Mouse (Mus musculus): ENCODE results near the gene Psg16.

Gene Psg16

DNA sequence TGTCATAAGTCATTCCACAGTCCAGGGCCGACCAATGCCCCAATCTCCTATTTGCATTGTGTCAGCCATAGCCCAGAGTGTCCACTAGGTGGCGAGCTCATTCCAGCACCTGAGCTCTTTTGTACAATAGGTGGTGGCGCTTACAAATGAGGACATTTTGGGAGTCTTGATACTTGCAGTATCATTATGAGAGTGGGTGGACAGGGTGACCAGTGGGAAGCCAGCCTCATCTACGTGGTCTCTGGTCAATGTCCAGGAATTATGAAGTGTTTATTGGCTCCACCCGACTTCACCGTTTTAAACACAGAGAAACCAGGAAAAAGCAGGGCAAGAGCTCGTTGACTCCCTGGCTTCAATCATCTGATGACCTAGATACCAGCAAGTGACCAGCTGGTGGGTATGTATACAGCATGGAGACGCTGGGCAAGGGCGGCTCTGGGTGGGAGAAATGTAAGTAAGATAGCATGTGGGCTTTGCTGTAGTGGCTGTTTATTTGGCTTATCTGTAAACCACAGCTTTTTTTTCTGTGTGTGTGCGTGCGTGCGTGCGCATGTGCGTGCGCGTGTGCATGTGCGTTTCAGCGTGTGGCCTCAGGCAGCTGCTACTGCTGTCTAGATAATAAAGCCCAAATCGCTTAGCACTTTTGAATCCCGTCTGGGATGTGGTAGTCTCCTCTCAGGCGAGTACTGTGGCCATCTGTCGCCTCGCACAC, at the start of gene Psg16:
Psg16 (plus strand) TSS at position 137 of the 712 bp plus-strand sequence.
- DNase-seq: peak; percentile 40 to 57

DNA sequence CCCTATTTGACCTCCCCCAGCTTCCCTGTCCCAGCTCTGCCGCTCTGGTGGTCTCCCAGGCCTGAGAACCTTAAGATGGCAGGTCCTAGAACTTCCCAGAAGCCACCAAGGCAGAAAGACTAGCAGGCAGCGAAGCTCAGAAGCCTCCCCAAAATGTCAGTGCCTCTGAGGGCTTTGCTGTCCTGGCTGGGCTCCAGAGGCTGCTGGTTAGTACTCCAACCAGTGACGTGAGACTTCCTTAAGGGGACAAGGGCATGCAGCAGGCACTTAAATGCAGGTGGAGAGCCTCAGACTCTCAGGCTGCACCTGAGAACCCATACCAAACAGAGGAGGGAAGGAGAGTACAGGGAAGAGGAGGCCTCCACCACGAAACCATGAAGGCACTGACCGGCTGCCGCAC, 49.7 kb upstream of the Psg16 start:
- peak; percentile 68 to 74 for DNase-seq

DNA sequence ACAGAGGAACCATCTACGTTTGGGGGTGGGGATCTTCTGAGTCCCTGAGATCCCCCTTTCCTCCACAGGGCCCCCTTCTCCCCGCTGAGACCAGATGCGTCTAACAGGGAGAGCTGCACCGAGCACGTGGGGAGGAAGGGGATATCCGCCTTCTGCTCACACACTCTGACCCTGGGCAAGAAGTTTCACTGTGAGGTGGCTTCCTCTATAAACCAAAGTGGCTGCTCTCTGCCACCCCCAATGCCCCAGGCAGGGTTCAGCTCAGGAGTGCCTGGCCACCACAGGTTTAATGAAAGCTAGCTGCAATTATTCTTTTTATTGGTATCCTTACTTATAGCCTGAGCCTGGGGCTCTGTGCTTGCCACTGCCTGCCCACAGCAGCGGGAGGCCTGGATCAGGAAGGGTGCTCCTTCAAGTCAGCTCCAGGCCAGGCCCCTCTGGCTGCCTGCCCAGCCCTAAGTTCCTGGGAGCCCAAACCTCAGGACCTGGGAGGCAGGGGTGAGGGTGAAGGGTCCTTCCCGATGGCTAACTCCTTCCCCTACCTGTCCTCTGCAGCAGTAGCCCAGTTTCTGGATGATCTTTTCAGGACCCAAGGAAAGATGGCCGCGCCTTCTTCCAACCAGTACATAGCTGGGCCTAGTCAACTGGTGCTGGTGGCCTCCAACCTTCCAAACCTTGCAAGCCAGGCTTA, 48.9 kb upstream of the Psg16 start:
- DNase-seq: peak; percentile 45 to 70

DNA sequence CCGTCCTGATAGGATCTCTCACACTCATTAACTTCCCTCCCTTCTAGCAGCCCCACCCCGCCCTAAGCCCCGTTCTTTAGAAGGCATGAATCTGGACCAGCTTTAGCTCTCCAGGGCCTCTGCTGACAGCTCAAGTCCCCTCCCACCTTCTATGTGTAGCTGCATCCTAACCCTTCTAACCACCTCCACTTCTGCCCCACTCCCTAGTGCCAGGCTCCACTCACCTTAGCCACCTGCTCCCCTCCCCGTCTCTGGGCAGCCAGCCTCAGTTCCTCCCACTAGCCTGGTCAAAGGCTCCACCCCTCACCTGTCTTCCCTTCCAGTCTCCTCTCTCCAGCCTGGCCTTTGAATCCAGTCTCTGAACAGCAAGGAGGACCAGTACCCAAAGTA, 48.3 kb upstream of the Psg16 start:
- no peak for DNase-seq

DNA sequence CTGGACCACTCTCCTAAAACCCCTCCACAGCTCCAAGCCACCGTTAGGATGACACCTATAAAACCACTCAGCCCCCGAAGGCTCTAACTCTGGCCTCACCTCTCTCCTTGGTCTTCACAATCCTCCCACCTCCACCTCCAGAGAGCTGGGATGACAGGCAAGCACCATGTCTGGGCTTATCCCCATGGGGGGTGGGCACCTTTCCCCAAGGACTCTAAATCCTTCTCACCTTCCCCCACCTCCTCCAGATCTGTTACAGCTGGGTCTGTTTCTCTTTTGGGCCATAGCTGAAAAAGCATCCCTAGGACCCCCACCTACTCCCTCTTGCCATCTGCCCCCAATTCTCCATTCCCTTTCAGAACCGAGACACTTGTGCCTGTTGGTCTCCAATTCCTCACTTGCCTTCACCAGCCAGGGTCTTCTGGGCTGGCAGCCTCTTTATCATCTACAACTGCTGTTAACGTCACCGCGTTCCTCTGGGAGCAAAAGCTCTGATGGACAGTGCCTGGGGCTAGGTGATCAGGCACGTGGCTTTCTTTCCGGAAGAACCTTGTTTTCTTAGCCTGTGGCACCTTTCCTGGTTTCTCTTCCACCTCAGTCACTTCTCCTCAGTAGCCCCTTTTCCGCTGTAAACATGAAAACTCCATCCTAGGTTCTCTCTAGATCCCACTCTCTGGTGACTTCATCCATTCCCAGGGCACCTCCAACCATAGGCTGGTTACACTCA, 47.8 kb upstream of the Psg16 start:
- no peak for DNase-seq

DNA sequence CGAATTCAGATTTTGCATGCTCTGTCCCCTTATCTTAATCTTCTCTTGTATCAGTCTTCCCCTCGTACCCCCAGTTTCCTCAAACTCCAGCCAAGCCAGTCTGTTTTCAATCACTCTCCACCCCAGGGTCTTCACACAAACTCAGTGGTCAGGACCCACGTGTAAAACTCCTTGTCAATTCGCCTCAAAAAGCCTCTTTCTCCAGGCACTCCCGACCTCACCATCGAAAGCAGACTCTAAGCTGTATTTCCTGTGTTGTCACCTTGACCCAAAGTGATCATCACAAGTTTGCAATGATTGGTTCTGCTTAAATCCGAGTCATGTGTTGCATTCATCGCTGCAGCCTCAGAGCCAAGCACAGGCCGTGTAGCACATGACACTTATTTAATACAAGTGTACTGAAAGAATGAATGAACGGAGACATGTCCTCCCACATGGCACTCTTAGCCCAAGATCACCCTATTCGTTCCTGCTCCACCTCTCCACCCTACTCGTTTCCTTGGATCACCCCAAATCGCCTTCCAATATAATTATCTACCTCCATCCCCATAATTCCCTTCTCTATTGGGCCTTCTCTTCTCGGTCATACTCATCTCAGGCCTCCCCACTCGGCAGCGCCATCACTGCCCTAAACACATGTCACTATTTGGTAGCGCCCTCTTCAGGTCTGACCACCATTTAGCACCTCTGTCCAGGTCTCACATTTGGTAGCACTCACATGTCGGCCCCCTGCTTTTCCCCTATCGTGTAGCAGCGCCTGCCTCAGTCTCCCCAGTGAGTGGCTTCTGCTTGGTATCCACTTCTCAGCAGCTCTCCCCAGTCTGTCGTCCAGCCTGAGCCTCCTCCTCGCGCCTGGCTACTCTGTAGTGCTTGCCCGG, 46.9 kb upstream of the Psg16 start:
- no peak for DNase-seq

DNA sequence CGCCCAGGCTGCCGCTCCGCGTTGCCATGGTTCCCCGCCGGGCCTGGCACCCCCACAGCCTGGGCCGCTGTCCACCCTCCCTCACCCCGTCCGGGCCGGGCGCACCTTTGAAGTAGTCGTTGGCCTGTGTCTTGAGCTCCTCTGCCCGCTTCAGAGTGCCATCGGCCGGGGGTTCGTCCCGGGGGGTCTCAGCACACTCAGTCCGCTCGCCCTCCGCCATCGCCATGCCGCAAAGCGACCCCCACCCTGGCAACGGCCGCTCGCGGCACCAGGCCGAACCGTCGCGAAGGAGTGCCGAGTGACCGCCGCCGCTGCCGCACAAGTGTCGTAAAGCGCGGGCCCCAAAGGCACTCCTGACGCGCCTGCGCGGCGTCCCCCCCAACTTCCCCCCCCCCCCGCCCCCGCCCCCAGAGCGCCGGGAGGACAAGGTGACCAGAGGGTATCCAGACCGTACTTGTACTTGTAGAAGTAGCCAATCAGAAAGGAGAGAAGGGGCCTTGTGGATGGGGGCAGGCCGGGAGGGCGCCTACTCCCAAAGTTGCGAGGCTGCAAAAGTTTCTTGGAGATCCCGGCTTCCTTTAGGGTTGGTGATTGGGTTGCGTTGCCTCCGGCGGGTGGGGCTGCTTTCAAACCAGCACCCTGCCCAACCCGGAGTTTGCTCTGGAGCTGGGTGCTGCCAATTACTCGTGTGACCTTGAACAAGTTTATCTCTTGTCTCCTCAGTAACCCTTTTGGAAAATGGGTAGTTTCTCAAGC, 46.1 kb upstream of the Psg16 start, which contains the start of gene Ppp5c:
Ppp5c (minus strand) TSS at position 337 of the 756 bp plus-strand sequence.
- peak; percentile 94 to 97 for DNase-seq

DNA sequence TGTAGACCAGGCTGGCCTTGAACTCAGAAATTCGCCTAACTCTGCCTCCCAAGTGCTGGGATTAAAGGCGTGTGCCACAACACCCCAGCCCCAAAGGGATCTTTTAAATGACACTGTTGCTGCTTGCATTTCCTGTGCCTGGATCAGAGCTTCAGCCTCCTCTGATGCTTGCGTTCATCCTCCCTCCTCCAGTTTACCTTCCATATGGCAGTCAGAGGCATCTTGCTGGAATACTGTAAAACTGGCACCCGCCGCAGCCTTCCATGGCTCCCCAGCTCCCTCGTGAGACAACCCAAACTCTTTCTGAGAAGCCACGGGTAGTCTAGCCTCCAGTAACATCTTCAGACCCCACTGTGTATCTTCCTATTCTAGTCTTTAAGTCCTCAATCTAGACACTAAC, 44.9 kb upstream of the Psg16 start:
- no peak for DNase-seq

DNA sequence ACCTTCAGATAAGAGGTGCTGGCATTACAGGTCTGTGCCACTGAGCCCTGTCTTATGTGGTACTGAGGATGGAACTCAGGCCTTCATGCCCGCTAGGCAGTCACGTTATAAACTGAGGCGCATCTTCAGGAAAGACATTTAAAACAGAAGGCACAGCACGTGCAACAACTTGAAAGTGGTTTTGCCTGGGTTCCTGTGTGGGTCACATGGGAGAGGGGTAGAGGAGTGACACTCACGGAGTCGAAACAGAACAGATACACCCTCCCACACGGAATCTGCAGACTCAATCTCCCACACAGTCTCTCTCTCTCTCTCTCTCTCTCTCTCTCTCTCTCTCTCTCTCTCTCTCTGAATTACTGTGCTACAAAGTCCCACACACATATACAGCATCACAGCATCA, 43.6 kb upstream of the Psg16 start:
- no peak for DNase-seq

DNA sequence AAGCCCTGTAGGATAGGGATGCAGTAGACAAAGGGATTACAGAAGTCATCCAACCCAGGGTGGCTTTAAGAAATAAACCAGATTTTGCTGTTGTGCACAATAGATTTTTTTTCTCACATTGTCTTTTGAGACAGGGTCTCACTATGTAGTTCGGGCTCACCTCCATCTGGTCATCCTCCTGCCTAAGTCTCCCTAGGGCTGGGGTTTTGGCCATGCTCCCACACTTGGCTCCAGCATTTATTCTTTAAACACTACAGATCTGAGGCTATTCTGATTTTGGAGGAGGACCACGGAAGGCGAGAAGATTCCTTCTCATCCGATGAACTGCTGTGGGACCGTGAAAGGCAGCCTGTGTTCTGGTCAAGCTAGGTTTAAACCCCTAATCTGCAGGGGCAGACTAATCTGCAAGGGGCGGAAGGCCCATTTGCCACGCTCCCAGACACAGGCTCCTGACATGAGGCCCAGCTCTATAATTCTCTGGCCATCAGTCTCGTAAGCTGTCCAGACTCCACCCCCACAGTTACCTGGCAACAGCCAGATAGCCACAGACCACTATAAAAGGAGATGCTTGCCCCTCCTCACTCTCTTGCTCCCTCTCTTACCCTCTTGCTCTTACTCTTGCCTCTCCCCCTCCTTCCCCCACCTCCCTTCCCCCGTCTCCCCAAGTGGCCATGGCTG, 35.7 kb upstream of the Psg16 start:
- DNase-seq: no peak

DNA sequence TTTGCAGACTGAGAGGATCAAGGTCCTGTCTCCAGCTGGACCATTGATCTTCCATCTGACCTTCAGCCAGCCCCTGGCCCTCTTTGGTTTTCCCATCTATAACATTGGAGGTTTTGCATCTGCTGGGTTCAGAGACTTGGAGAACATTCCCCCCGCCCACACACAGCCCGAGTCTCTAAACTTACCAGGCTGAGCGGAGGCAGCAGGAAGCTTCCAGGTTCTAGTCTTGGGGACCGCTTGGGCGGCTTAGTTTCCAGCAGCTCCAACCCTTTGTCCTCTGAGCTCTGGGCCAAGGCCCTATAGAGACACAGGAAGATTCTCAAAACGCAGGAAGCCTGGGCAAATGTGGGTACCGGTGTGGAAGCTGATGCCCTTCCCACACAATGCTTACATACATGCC, 34.5 kb upstream of the Psg16 start:
- no peak for DNase-seq

DNA sequence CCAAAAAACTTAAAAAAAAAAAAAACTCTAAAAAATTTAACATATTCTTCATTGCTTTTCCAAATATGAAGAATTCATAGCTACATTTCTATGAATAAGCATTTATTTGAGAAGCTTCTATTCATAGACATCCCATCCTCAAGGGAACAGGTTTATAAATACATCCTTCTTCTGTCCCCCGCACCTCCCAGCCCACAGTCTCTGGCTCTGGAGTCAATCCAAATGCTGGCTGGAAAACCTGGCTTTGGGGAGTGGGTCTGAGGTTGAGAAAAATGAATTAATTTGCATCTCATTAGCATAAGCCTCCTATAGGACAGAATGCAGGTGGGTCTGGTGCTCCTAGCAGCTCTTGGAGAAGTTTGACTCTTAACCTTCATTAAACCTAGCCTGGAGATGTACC, 28.1 kb upstream of the Psg16 start:
- no peak for DNase-seq

DNA sequence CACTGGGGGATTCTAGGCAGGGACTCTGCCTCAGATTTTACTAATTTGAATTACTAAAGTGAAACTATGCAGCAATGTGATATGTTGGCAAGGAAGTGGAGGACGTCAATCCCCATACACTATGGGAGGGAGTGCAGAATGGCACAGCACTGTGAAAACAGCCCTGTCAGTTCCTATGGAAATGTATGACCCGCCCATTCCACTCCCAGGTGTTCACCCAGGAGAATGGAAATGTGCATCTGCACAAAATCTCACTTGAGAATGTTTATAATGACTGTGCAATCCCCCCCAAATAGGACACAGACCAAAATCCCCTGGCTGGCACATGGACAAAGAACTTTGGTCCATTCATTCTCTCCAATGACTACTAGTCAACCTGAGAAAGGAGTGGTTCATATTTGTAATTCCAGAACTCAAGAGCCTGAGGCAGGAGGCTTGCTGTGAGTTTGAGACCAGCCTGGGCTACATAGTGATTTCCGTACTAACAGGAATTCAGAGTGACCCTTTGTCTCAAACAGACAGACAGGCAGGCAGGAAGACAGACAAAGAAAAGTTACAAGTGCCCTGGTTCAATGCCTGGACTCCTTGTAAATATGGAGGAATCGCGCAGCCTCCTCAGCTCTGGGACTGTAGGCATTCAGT, 26.7 kb upstream of the Psg16 start:
- DNase-seq: no peak

DNA sequence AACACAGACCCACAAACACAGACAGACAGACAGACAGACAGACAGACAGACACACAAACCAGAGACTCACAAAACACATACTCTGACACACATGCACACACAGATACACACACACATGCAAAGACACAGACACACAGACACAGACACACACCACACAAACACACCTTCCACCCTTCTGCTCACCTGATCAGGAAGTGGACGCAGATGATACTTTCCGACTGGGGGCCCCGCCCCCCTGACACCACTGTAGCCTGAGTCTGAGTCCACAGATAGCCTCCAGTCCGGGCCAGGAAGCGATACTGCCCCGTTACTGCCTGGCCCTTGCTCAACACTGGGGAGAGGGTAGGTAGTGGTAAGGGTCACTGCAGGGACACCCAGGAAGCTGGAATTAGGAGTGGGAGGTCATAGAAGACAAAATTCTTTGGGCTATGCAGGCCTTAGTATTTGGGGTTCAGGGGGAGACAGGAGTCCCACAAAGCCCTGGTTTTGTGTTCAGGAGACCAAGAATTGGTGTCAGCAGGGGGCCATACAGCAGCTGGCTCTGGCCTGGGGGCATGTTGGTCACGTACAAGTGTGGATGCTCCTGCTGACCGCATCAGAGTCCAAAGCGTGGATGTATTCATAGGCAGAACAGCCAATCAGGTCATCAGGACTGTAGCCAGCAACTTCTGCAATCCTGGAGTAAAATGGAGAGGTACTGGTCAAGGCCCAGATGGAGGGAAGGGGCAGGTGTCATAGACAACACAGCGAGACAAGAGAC, 25.2 kb upstream of the Psg16 start:
- DNase-seq: no peak

DNA sequence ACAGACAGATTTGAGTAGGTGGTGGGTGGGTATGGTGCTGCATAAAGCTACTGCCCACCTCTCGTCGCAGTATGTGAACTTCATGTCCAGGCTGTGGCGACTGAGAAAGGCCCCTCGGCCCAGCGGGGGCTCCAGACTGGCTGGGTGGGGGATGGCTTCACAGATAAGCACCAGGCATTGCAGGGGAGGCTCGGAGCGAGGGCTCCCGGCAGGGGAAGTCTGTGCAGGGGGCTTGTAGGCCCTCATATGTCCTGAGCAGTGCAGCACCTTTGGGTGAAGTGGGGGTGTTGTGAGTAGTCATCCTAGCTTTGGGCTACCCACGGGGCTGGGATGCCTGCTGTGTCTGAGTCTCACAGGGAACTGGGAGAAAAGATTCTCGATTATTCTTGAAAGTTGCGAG, 23.3 kb upstream of the Psg16 start:
- DNase-seq: no peak

DNA sequence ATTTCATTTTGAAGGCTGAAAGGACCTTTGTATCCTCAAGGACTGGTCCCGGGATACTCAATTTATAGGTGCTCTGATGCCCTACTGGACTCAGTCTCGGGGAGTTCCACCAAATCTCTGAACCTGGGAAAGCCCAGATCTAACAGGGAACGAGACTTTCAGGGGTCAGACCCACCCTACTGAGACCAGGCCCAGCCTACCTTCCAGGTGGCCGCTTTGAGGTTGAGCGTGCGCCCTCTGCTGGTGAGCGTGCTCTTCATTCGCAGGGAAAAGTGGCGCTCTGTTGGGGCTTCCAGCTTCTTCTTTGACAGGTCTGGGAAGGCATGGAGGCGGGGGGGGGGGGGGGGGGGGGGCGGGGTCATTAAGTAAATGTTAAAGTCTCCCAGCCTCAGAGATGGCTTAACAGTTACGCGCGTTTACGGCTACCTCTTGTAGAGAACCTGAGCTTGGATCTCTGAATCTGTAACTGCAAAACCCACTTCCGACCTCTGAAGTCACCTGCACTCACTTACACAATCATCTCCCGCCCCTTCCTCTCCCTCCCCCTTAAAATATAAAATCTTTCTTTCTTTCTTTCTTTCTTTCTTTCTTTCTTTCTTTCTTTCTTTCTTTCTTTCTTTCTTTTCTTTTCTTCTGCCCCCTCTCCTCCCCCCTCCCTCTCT, 22.8 kb upstream of the Psg16 start:
- DNase-seq: peak; percentile 76 to 79

DNA sequence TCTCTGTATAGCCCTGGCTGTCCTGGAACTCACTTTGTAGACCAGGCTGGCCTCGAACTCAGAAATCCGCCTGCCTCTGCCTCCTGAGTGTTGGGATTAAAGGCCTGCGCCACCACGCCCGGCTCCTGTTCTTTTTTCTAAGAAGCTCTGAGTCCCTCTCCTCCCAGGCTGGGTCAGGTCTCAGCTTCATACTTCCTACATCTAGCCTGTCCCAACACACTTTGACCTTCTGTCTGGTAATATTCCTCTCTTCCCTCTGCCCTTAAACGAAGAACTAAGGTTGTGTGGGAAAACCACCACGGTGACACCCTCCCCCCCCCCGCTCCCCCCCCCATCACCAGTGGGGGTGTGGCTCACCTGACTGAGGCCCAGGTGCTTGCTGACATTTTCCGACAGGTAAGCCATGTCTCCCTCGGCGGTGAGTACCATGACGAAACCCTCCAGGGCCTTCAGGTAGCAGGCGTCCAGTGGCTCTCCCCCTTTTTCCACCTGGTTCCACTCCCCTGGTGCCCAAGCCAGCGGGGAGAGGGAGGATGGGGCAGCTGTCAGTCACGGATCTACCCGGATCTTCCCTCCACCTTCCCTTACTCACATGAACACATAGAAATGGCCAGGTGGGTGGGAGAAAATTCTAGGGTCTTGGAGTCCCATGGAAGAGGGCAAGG, 19.4 kb upstream of the Psg16 start:
- no peak for DNase-seq

DNA sequence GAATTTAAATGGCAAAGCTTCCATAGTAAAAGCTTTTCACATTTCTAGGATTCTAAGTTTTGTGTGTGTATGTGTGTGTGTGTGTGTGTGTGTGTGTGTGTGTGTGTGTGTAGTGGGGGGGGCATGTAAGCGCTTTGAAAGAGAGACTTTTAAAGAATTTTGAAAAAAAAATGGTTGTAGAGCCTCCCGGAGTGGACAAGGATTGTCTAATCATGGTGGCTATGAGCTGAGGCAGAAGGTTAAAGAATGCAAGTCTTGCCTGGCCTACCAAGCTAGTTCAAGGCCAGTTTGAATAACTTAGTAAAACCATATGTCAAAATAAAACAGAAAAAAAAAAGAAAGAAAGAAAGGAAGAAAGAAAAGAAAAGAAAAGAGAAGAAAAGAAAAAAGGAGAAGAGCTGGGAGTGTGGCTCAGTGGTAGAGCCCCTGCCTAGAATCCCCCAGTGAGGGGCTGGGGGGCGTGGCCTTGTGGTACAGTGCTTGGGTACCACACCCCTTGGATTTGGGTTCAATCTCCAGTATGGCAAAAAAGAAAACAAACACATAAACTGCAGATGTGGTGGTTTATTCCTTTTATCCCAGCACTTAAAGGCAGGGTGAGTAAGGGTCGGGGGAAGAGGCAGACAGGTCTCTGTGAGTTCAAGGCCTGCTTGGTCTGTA, 18.4 kb upstream of the Psg16 start:
- no peak for DNase-seq

All from lung, postnatal 4 days (tissue).